Mouse (Mus musculus): Measurements from ENCODE around the gene C1qtnf6. TPM values are rescaled to one million over a fixed set of nuclear protein-coding genes. Genes with fewer than 3 reads are reported as not detected.

Gene C1qtnf6
- total and polyA plus RNA-seq, 2 experiments from 2014 or later: 6.1 to 10.2 TPM

DNA sequence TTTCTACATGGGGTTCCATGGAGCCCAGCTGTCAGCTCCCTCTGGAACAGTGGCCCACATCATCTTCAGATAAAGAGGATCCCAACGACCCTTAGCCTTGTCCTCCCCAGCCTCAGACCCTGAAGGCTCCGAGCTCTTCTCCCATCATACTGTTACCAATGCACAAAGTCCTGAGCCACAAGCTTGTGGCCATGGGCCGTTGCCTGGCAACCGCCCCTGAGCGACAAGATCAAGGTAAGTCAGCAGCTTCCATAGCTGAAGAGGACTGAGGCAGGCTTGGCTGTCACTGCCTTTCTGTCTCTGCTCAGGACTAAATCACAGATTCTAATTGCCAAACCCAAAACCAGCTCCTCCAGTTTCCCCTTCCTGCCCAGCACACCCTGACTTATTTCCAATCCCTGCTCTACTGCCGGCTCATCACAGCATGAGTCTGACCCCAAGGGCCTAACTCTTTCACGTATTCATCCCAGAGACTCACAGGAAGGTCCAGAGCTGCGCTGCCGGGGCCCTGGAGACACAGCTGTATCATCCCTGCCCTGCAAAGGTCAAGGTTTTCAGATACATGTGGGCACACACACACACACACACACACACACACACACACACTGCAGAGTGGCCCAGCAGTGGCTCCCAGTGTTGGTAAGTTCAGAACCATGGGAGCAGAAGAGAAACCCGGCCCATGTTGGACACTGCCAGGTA is 4.7 kb upstream of the C1qtnf6 start:
- Histone ChIP-seq H3K27ac (no peak overlapping the region), H3K4me1 (ENCODE audit: insufficient read depth, low read length) (0 out of 2 replicates have a peak, but pooled peaks cover 2% of the 10 kb centered on the region), H3K4me2 (ENCODE audit: low read depth, low read length) (no peak overlapping the region), H3K4me3 (ENCODE audit: low read length) (no peak overlapping the region), H3K9ac (replicated peaks; ENCODE audit: low read length) (peak overlapping the region; percentile 24; the same call in 1 of the 2 replicates), H3K36me3 (ENCODE audit: insufficient read depth, low read length) (no peaks in the 10 kb centered on the region), H3K27me3 (ENCODE audit: insufficient read depth, low read length) (no peaks in the 10 kb centered on the region), H3K9me3 (ENCODE audit: low read length) (no peaks in the 10 kb centered on the region)
- DNase-seq (ENCODE audit: low spot score) (peak; percentile 30), ATAC-seq (no peak)
- 34% methylated on average over 10 of the region's 10 CpGs for WGBS
- TF ChIP-seq CTCF (IDR thresholded peaks at IDR 0.05; ENCODE audit: low read depth): no peak

DNA sequence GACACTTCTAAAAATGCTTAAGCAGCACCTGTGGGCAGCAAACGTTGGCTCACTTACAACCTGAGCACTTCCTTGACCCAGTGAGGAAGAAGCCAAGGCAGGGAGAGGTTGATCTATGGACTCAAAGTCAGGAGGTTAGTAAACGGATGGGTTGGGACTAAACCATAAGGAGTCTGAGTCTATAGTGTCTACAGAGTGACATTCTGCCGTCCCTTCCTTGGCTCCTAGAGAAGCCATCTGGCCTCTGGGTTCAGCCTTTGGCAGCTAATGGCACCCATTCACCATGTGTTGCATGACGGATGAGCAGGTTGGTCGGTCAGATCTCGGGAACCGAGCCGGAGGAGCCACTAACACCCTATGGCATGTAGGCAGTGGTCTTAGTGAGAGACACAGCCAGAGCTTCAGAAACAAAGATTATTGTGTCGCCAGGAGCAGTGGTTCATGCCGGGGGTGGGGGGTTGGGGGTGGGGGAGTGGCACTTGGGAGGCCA is 2.2 kb upstream of the C1qtnf6 start:
- DNase-seq (ENCODE audit: low spot score): peak; percentile 44

DNA sequence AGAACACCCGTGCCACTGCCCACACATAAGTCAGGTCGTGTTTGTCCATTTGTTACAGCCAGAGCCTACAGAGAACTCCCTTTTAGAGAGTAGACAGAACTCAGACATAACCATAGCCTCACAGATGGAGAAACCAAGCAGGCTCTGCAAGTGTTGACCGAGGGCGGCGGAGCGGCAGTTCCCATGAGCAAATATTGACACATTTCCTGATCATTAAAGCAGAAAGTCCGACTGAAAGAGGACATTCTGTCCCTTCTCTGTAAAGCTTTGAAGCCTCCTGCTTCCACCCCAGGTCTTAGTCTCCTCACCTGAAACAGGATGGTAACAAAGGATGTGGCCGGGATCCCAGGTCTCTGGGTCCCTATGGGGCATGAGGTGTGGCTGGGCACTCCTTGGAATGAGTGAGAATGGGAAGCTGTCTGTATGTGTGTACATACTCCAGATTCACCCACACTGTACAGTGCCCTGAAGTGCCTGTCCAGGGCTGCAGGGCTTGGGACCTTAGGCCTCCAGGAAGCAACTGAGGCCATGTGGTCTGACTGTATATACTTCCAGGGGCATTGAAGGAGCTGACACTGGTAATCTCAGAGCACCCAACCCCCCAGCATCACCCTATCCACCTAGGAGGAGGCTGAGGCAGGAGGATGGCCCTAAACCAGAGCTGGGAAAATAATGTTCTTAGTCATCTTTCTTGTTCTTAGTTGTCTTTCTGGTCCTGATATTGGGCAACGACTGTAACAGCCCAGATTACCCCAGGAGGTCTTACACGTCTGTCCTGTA is 1.5 kb upstream of the C1qtnf6 start:
- Histone ChIP-seq H3K9ac (replicated peaks; ENCODE audit: low read length) (no peak overlapping the region), H3K27me3 (ENCODE audit: insufficient read depth, low read length) (no peaks in the 10 kb centered on the region), H3K4me2 (ENCODE audit: low read depth, low read length) (no peak overlapping the region), H3K27ac (no peak overlapping the region), H3K4me3 (ENCODE audit: low read length) (no peak overlapping the region), H3K9me3 (ENCODE audit: low read length) (no peaks in the 10 kb centered on the region), H3K36me3 (ENCODE audit: insufficient read depth, low read length) (no peaks in the 10 kb centered on the region), H3K4me1 (ENCODE audit: insufficient read depth, low read length) (peaks cover 20% of the 10 kb centered on the region)
- ATAC-seq (no peak), DNase-seq (ENCODE audit: low spot score) (no peak)
- WGBS: 74% methylated on average over 10 of the region's 10 CpGs
- TF ChIP-seq CTCF (IDR thresholded peaks at IDR 0.05; ENCODE audit: low read depth): no peak

More for the DNA sequence above, 2.2 kb upstream of the C1qtnf6 start:
- Histone ChIP-seq H3K4me3 (ENCODE audit: low read length) (no peak overlapping the region), H3K27me3 (ENCODE audit: insufficient read depth, low read length) (no peaks in the 10 kb centered on the region), H3K9me3 (ENCODE audit: low read length) (no peaks in the 10 kb centered on the region), H3K9ac (replicated peaks; ENCODE audit: low read length) (no peak overlapping the region), H3K36me3 (ENCODE audit: insufficient read depth, low read length) (no peaks in the 10 kb centered on the region), H3K4me1 (ENCODE audit: insufficient read depth, low read length) (peaks cover 20% of the 10 kb centered on the region), H3K4me2 (ENCODE audit: low read depth, low read length) (no peak overlapping the region), H3K27ac (no peak overlapping the region)
- WGBS: 57% methylated on average over 10 of the region's 10 CpGs
- no peak for ATAC-seq
- TF ChIP-seq CTCF (IDR thresholded peaks at IDR 0.05; ENCODE audit: low read depth): no peak

DNA sequence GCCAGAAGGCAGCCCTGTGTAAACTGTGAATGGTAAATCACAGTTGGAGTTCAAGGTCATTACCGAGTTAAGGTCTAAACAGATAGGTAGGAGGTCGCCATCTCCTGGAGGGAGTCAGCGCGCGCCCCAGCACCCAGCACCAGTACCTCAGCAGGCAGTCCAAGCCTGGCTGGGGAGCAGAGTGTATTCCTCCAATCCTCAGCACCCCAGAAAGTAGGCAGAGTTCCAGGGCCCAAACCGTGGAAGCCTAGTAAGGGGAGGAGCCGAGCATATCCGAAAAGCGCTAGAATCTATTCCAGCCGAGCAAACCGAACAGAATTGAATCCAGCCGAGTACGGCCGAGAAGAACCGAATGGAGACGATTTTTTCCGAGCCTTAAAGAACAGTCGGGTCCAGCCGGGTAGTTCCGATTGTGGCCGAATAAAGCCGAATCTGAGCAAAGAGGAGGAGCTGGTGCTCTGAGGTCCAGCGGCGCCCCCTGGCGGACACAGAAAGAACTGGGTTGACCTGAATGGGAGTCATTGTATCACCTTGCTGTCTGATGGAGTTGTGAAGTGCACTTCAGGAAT is 769 bp upstream of the C1qtnf6 start:
- Histone ChIP-seq H3K27ac (peak overlapping the region; percentile 72), H3K4me3 (ENCODE audit: low read length) (peak overlapping the region; percentile 18), H3K4me2 (ENCODE audit: low read depth, low read length) (peak overlapping the region; percentile 54), H3K4me1 (ENCODE audit: insufficient read depth, low read length) (peaks cover 20% of the 10 kb centered on the region), H3K9ac (replicated peaks; ENCODE audit: low read length) (peak overlapping the region; percentile 28; the same call in 1 of the 2 replicates), H3K27me3 (ENCODE audit: insufficient read depth, low read length) (no peaks in the 10 kb centered on the region), H3K36me3 (ENCODE audit: insufficient read depth, low read length) (no peaks in the 10 kb centered on the region), H3K9me3 (ENCODE audit: low read length) (no peaks in the 10 kb centered on the region)
- ATAC-seq (peak; percentile 93), DNase-seq (ENCODE audit: low spot score) (peak; percentile 99)
- TF ChIP-seq CTCF (IDR thresholded peaks at IDR 0.05; ENCODE audit: low read depth): peak; percentile 94
- under 1% methylated on average over 25 of the region's 25 CpGs for WGBS

DNA sequence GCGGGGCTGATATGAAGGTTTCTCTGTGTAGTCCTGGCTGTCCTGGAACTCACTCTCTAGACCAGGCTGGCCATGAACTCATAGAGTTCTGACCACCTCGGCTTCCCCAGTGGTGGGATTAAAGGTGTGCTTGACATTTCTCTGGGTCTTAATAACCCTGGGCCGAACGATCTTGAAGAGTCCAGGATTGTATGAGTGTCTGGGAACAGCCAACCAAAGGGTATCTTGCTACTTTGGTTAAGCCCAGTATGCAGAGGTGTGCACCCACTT is 170 bp upstream of the C1qtnf6 start:
- whole genome bisulfite sequencing: 81% methylated on average over 4 of the region's 4 CpGs
- H3K9ac ChIP-seq (replicated peaks; ENCODE audit: low read length): peak overlapping the region; percentile 28; the same call in 1 of the 2 replicates
- no peaks in the 10 kb centered on the region for H3K9me3 ChIP-seq (ENCODE audit: low read length)
- no peaks in the 10 kb centered on the region for H3K27me3 ChIP-seq (ENCODE audit: insufficient read depth, low read length)
- H3K4me2 ChIP-seq (ENCODE audit: low read depth, low read length): peak overlapping the region; percentile 54
- H3K4me1 ChIP-seq (ENCODE audit: insufficient read depth, low read length): peaks cover 20% of the 10 kb centered on the region
- no peak for DNase-seq (ENCODE audit: low spot score)
- peak overlapping the region; percentile 72 for H3K27ac ChIP-seq
- H3K4me3 ChIP-seq (ENCODE audit: low read length): no peak overlapping the region
- TF ChIP-seq CTCF (IDR thresholded peaks at IDR 0.05; ENCODE audit: low read depth): no peak
- H3K36me3 ChIP-seq (ENCODE audit: insufficient read depth, low read length): no peaks in the 10 kb centered on the region
- no peak for ATAC-seq

DNA sequence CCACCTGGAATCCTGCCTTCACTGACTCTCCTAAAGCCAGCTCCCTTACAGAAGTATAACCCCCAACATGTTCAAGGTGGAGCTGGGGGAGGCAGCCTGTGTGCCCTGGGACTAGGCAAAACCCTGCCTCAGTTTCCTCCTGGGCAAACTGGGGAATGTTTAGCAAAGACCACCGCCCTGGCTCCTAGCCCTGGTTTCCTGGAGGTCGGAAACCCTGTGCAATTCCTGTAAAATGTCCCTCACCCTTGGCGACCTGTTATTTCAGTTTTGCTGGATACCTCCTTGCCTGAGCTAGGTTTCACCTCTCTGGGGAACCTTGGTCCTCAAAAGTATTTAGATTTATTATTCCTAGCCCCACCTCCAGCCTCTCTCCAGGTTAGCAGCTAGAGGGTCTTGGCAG is 1.1 kb downstream of the C1qtnf6 start:
- Histone ChIP-seq H3K9me3 (ENCODE audit: low read length) (no peaks in the 10 kb centered on the region), H3K4me3 (ENCODE audit: low read length) (no peak overlapping the region), H3K9ac (replicated peaks; ENCODE audit: low read length) (no peak overlapping the region), H3K36me3 (ENCODE audit: insufficient read depth, low read length) (no peaks in the 10 kb centered on the region), H3K4me2 (ENCODE audit: low read depth, low read length) (no peak overlapping the region), H3K4me1 (ENCODE audit: insufficient read depth, low read length) (peaks cover 20% of the 10 kb centered on the region), H3K27me3 (ENCODE audit: insufficient read depth, low read length) (no peaks in the 10 kb centered on the region), H3K27ac (peak overlapping the region; percentile 61; the same call in 1 of the 2 replicates)
- TF ChIP-seq CTCF (IDR thresholded peaks at IDR 0.05; ENCODE audit: low read depth): no peak
- 73% methylated on average over 3 of the region's 3 CpGs for WGBS
- ATAC-seq (no peak), DNase-seq (ENCODE audit: low spot score) (no peak)
